Mouse (Mus musculus): Measurements from ENCODE around the gene Lama2. TPM values are rescaled to one million over a fixed set of nuclear protein-coding genes. Genes with fewer than 3 reads are reported as not detected.

The Lama2 gene
- polyA plus RNA-seq, 2 experiments: 14.6 to 20.5 TPM

GRCm38 (mm10) chr10:27222639-27223315 lies 396.8 kb downstream of the Lama2 start:
- no peak for TF ChIP-seq POLR2A (IDR thresholded peaks at IDR 0.05; ENCODE audit: borderline replicate concordance, extremely low read depth, insufficient read depth, insufficient read length)
- no peaks in the 10 kb centered on the region for H3K9me3 ChIP-seq (ENCODE audit: control insufficient read depth, low read length)
- ATAC-seq (ENCODE audit: low FRiP score, low read depth) (no peak), DNase-seq (ENCODE audit: low spot score) (no peak)
- H3K27ac ChIP-seq (replicated peaks; ENCODE audit: low read depth, low read length): no peak overlapping the region
- H3K4me1 ChIP-seq (ENCODE audit: control insufficient read depth, insufficient read depth, low read length): no peaks in the 10 kb centered on the region
- no peak overlapping the region for H3K4me2 ChIP-seq (replicated peaks; ENCODE audit: low read depth, low read length, severe bottlenecking)
- H3K36me3 ChIP-seq (ENCODE audit: control insufficient read depth, insufficient read depth, low read length): no peaks in the 10 kb centered on the region
- WGBS: 75% methylated on average over 6 of the region's 6 CpGs
- H3K4me3 ChIP-seq (replicated peaks; ENCODE audit: low read length): no peak overlapping the region
- H3K9ac ChIP-seq (ENCODE audit: low read depth, low read length, severe bottlenecking): no peak overlapping the region
- no peaks in the 10 kb centered on the region for H3K27me3 ChIP-seq (ENCODE audit: control insufficient read depth, insufficient read depth, low read length)

GRCm38 (mm10) chr10:27219698-27220097 lies 399.9 kb downstream of the Lama2 start:
- Histone ChIP-seq H3K4me3 (replicated peaks; ENCODE audit: low read length) (no peak overlapping the region), H3K27me3 (ENCODE audit: control insufficient read depth, insufficient read depth, low read length) (no peaks in the 10 kb centered on the region), H3K36me3 (ENCODE audit: control insufficient read depth, insufficient read depth, low read length) (no peaks in the 10 kb centered on the region), H3K4me2 (replicated peaks; ENCODE audit: low read depth, low read length, severe bottlenecking) (no peak overlapping the region), H3K9ac (ENCODE audit: low read depth, low read length, severe bottlenecking) (no peak overlapping the region), H3K4me1 (ENCODE audit: control insufficient read depth, insufficient read depth, low read length) (no peaks in the 10 kb centered on the region), H3K27ac (replicated peaks; ENCODE audit: low read depth, low read length) (no peak overlapping the region), H3K9me3 (ENCODE audit: control insufficient read depth, low read length) (no peaks in the 10 kb centered on the region)
- WGBS: 67% methylated on average over 1 of the region's 1 CpGs
- no peak for DNase-seq (ENCODE audit: low spot score)
- no peak for TF ChIP-seq POLR2A (IDR thresholded peaks at IDR 0.05; ENCODE audit: borderline replicate concordance, extremely low read depth, insufficient read depth, insufficient read length)
- ATAC-seq (ENCODE audit: low FRiP score, low read depth): no peak

GRCm38 (mm10) chr10:27207320-27207719 lies 412.2 kb downstream of the Lama2 start:
- Histone ChIP-seq H3K4me3 (replicated peaks; ENCODE audit: low read length) (no peak overlapping the region), H3K4me2 (replicated peaks; ENCODE audit: low read depth, low read length, severe bottlenecking) (no peak overlapping the region), H3K27me3 (ENCODE audit: control insufficient read depth, insufficient read depth, low read length) (no peaks in the 10 kb centered on the region), H3K9ac (ENCODE audit: low read depth, low read length, severe bottlenecking) (no peak overlapping the region), H3K36me3 (ENCODE audit: control insufficient read depth, insufficient read depth, low read length) (no peaks in the 10 kb centered on the region), H3K27ac (replicated peaks; ENCODE audit: low read depth, low read length) (no peak overlapping the region), H3K4me1 (ENCODE audit: control insufficient read depth, insufficient read depth, low read length) (no peaks in the 10 kb centered on the region), H3K9me3 (ENCODE audit: control insufficient read depth, low read length) (no peaks in the 10 kb centered on the region)
- no peak for TF ChIP-seq POLR2A (IDR thresholded peaks at IDR 0.05; ENCODE audit: borderline replicate concordance, extremely low read depth, insufficient read depth, insufficient read length)
- ATAC-seq (ENCODE audit: low FRiP score, low read depth) (no peak), DNase-seq (ENCODE audit: low spot score) (no peak)
- WGBS: 15% methylated on average over 12 of the region's 12 CpGs

- no peak for ATAC-seq (ENCODE audit: low FRiP score, low read depth)
- Histone ChIP-seq H3K36me3 (ENCODE audit: control insufficient read depth, insufficient read depth, low read length) (no peaks in the 10 kb centered on the region), H3K4me1 (ENCODE audit: control insufficient read depth, insufficient read depth, low read length) (no peaks in the 10 kb centered on the region), H3K4me3 (replicated peaks; ENCODE audit: low read length) (no peak overlapping the region), H3K9ac (ENCODE audit: low read depth, low read length, severe bottlenecking) (no peak overlapping the region), H3K4me2 (replicated peaks; ENCODE audit: low read depth, low read length, severe bottlenecking) (no peak overlapping the region), H3K27ac (replicated peaks; ENCODE audit: low read depth, low read length) (no peak overlapping the region), H3K9me3 (ENCODE audit: control insufficient read depth, low read length) (no peaks in the 10 kb centered on the region), H3K27me3 (ENCODE audit: control insufficient read depth, insufficient read depth, low read length) (no peaks in the 10 kb centered on the region)
- no peak for DNase-seq (ENCODE audit: low spot score)
- WGBS: 27% methylated on average over 1 of the region's 1 CpGs
- no peak for TF ChIP-seq POLR2A (IDR thresholded peaks at IDR 0.05; ENCODE audit: borderline replicate concordance, extremely low read depth, insufficient read depth, insufficient read length)
These were observed 421.1 kb downstream of the Lama2 start for GRCm38 (mm10) chr10:27198443-27198842.

- no peak overlapping the region for H3K4me3 ChIP-seq (replicated peaks; ENCODE audit: low read length)
- no peak overlapping the region for H3K27ac ChIP-seq (replicated peaks; ENCODE audit: low read depth, low read length)
- H3K4me2 ChIP-seq (replicated peaks; ENCODE audit: low read depth, low read length, severe bottlenecking): no peak overlapping the region
- peak; percentile 6 for DNase-seq (ENCODE audit: low spot score)
- WGBS: 27% methylated on average over 8 of the region's 8 CpGs
- no peak overlapping the region for H3K9ac ChIP-seq (ENCODE audit: low read depth, low read length, severe bottlenecking)
- no peaks in the 10 kb centered on the region for H3K27me3 ChIP-seq (ENCODE audit: control insufficient read depth, insufficient read depth, low read length)
- TF ChIP-seq POLR2A (IDR thresholded peaks at IDR 0.05; ENCODE audit: borderline replicate concordance, extremely low read depth, insufficient read depth, insufficient read length): no peak
- H3K4me1 ChIP-seq (ENCODE audit: control insufficient read depth, insufficient read depth, low read length): no peaks in the 10 kb centered on the region
- ATAC-seq (ENCODE audit: low FRiP score, low read depth): no peak
- no peaks in the 10 kb centered on the region for H3K9me3 ChIP-seq (ENCODE audit: control insufficient read depth, low read length)
- no peaks in the 10 kb centered on the region for H3K36me3 ChIP-seq (ENCODE audit: control insufficient read depth, insufficient read depth, low read length)
These were observed 425.3 kb downstream of the Lama2 start for GRCm38 (mm10) chr10:27193986-27194908.
